Mouse (Mus musculus): ENCODE measurements around the gene Anxa8. TPM values are rescaled to one million over a fixed set of nuclear protein-coding genes. Genes with fewer than 3 reads are reported as not detected.

Anxa8 gene
- 1.2 TPM in 2 replicates for polyA plus RNA-seq (2014; fragmentation: Nextera tagmentation; extraction: Ambion mirVana)

- no peak within 1 kb of the TSS for H3K4me3 ChIP-seq (ENCODE audit: control insufficient read depth in 1 of 2, insufficient read depth in 1 of 2, low read depth in 1 of 2, low read length in 2 of 2)
- no peak within 1 kb of the TSS for H3K27ac ChIP-seq (replicated peaks in 1 of 2; ENCODE audit: control insufficient read depth in 1 of 2, insufficient read depth in 1 of 2, low read depth in 2 of 2, low read length in 2 of 2)
- WGBS = 44% methylated on average over 4 of the region's 4 CpGs
- H3K27me3 ChIP-seq (ENCODE audit: control insufficient read depth, insufficient read depth, low read length) = no peaks in the 10 kb centered on the region
- ATAC-seq (ENCODE audit: insufficient number of reproducible peaks, insufficient read depth, low FRiP score, low read depth) = no peak
- H3K9me3 ChIP-seq (ENCODE audit: control insufficient read depth, low read length) = no peaks in the 10 kb centered on the region
- no peaks in the 10 kb centered on the region for H3K36me3 ChIP-seq (ENCODE audit: control insufficient read depth, insufficient read depth, low read length)
- H3K4me2 ChIP-seq (ENCODE audit: low read length) = no peak within 1 kb of the TSS
- no peak within 1 kb of the TSS for H3K9ac ChIP-seq (ENCODE audit: low read length)
- no peaks in the 10 kb centered on the region for H3K4me1 ChIP-seq (ENCODE audit: control insufficient read depth in 2 of 2, insufficient read depth in 2 of 2, low read length in 2 of 2)
These were observed at the start of gene Anxa8 for GRCm38 (mm10) chr14:34085731-34086130. TSS of gene Anxa8 (plus strand) at chr14:34085981.

- no peak overlapping the region for H3K4me2 ChIP-seq (ENCODE audit: low read length)
These were observed 44.5 kb upstream of the Anxa8 start for GRCm38 (mm10) chr14:34041241-34041640.

GRCm38 (mm10) chr14:34043341-34043740 lies 42.4 kb upstream of the Anxa8 start:
- 35% methylated on average over 3 of the region's 3 CpGs for WGBS
- no peaks in the 10 kb centered on the region for H3K36me3 ChIP-seq (ENCODE audit: control insufficient read depth, insufficient read depth, low read length)
- H3K4me2 ChIP-seq (ENCODE audit: low read length) = no peak overlapping the region
- H3K9me3 ChIP-seq (ENCODE audit: control insufficient read depth, low read length) = no peaks in the 10 kb centered on the region
- H3K4me3 ChIP-seq (ENCODE audit: control insufficient read depth in 1 of 2, insufficient read depth in 1 of 2, low read depth in 1 of 2, low read length in 2 of 2) = no peak overlapping the region
- no peak overlapping the region for H3K9ac ChIP-seq (ENCODE audit: low read length)
- H3K27ac ChIP-seq (replicated peaks in 1 of 2; ENCODE audit: control insufficient read depth in 1 of 2, insufficient read depth in 1 of 2, low read depth in 2 of 2, low read length in 2 of 2) = no peak overlapping the region
- no peaks in the 10 kb centered on the region for H3K27me3 ChIP-seq (ENCODE audit: control insufficient read depth, insufficient read depth, low read length)
- ATAC-seq (ENCODE audit: insufficient number of reproducible peaks, insufficient read depth, low FRiP score, low read depth) = no peak
- H3K4me1 ChIP-seq (ENCODE audit: control insufficient read depth in 2 of 2, insufficient read depth in 2 of 2, low read length in 2 of 2) = no peaks in the 10 kb centered on the region

More at GRCm38 (mm10) chr14:34041241-34041640, 44.5 kb upstream of the Anxa8 start:
- WGBS = 69% methylated on average over 4 of the region's 4 CpGs
- H3K9ac ChIP-seq (ENCODE audit: low read length) = no peak overlapping the region
- ATAC-seq (ENCODE audit: insufficient number of reproducible peaks, insufficient read depth, low FRiP score, low read depth) = no peak
- H3K27ac ChIP-seq (replicated peaks in 1 of 2; ENCODE audit: control insufficient read depth in 1 of 2, insufficient read depth in 1 of 2, low read depth in 2 of 2, low read length in 2 of 2) = no peak overlapping the region
- no peak overlapping the region for H3K4me3 ChIP-seq (ENCODE audit: control insufficient read depth in 1 of 2, insufficient read depth in 1 of 2, low read depth in 1 of 2, low read length in 2 of 2)
- H3K4me1 ChIP-seq (ENCODE audit: control insufficient read depth in 2 of 2, insufficient read depth in 2 of 2, low read length in 2 of 2) = no peaks in the 10 kb centered on the region
- H3K9me3 ChIP-seq (ENCODE audit: control insufficient read depth, low read length) = no peaks in the 10 kb centered on the region
- H3K27me3 ChIP-seq (ENCODE audit: control insufficient read depth, insufficient read depth, low read length) = no peaks in the 10 kb centered on the region
- H3K36me3 ChIP-seq (ENCODE audit: control insufficient read depth, insufficient read depth, low read length) = no peaks in the 10 kb centered on the region

- no peaks in the 10 kb centered on the region for H3K4me1 ChIP-seq (ENCODE audit: control insufficient read depth in 2 of 2, insufficient read depth in 2 of 2, low read length in 2 of 2)
- no peak for ATAC-seq (ENCODE audit: insufficient number of reproducible peaks, insufficient read depth, low FRiP score, low read depth)
- H3K4me2 ChIP-seq (ENCODE audit: low read length) = no peak overlapping the region
- H3K36me3 ChIP-seq (ENCODE audit: control insufficient read depth, insufficient read depth, low read length) = no peaks in the 10 kb centered on the region
- 63% methylated on average over 5 of the region's 5 CpGs for WGBS
- H3K9me3 ChIP-seq (ENCODE audit: control insufficient read depth, low read length) = no peaks in the 10 kb centered on the region
- no peaks in the 10 kb centered on the region for H3K27me3 ChIP-seq (ENCODE audit: control insufficient read depth, insufficient read depth, low read length)
- no peak overlapping the region for H3K27ac ChIP-seq (replicated peaks in 1 of 2; ENCODE audit: control insufficient read depth in 1 of 2, insufficient read depth in 1 of 2, low read depth in 2 of 2, low read length in 2 of 2)
- no peak overlapping the region for H3K9ac ChIP-seq (ENCODE audit: low read length)
- H3K4me3 ChIP-seq (ENCODE audit: control insufficient read depth in 1 of 2, insufficient read depth in 1 of 2, low read depth in 1 of 2, low read length in 2 of 2) = no peak overlapping the region
These were observed 35.5 kb upstream of the Anxa8 start for GRCm38 (mm10) chr14:34050101-34050779.

GRCm38 (mm10) chr14:34052516-34052915 lies 33.3 kb upstream of the Anxa8 start, which contains the start of gene Antxrl:
TSS of gene Antxrl (plus strand) at chr14:34052707.
- ATAC-seq (ENCODE audit: insufficient number of reproducible peaks, insufficient read depth, low FRiP score, low read depth) = no peak
- 84% methylated on average over 6 of the region's 6 CpGs for WGBS
- H3K36me3 ChIP-seq (ENCODE audit: control insufficient read depth, insufficient read depth, low read length) = no peaks in the 10 kb centered on the region
- no peak within 1 kb of the TSS for H3K9ac ChIP-seq (ENCODE audit: low read length)
- H3K27me3 ChIP-seq (ENCODE audit: control insufficient read depth, insufficient read depth, low read length) = no peaks in the 10 kb centered on the region
- H3K27ac ChIP-seq (replicated peaks in 1 of 2; ENCODE audit: control insufficient read depth in 1 of 2, insufficient read depth in 1 of 2, low read depth in 2 of 2, low read length in 2 of 2) = no peak within 1 kb of the TSS
- H3K9me3 ChIP-seq (ENCODE audit: control insufficient read depth, low read length) = no peaks in the 10 kb centered on the region
- H3K4me2 ChIP-seq (ENCODE audit: low read length) = no peak within 1 kb of the TSS
- H3K4me3 ChIP-seq (ENCODE audit: control insufficient read depth in 1 of 2, insufficient read depth in 1 of 2, low read depth in 1 of 2, low read length in 2 of 2) = no peak within 1 kb of the TSS
- no peaks in the 10 kb centered on the region for H3K4me1 ChIP-seq (ENCODE audit: control insufficient read depth in 2 of 2, insufficient read depth in 2 of 2, low read length in 2 of 2)

GRCm38 (mm10) chr14:34071665-34072064 lies 14.1 kb upstream of the Anxa8 start:
- Histone ChIP-seq H3K4me1 (ENCODE audit: control insufficient read depth in 2 of 2, insufficient read depth in 2 of 2, low read length in 2 of 2) (peaks cover 6 to 9% of the 10 kb centered on the region in 2 experiments), H3K27me3 (ENCODE audit: control insufficient read depth, insufficient read depth, low read length) (no peaks in the 10 kb centered on the region), H3K36me3 (ENCODE audit: control insufficient read depth, insufficient read depth, low read length) (no peaks in the 10 kb centered on the region), H3K27ac (replicated peaks in 1 of 2; ENCODE audit: control insufficient read depth in 1 of 2, insufficient read depth in 1 of 2, low read depth in 2 of 2, low read length in 2 of 2) (no peak overlapping the region), H3K4me2 (ENCODE audit: low read length) (no peak overlapping the region), H3K9me3 (ENCODE audit: control insufficient read depth, low read length) (no peaks in the 10 kb centered on the region), H3K4me3 (ENCODE audit: control insufficient read depth in 1 of 2, insufficient read depth in 1 of 2, low read depth in 1 of 2, low read length in 2 of 2) (no peak overlapping the region), H3K9ac (ENCODE audit: low read length) (no peak overlapping the region)
- 63% methylated on average over 6 of the region's 6 CpGs for WGBS
- no peak for ATAC-seq (ENCODE audit: insufficient number of reproducible peaks, insufficient read depth, low FRiP score, low read depth)

GRCm38 (mm10) chr14:34075346-34075745 lies 10.4 kb upstream of the Anxa8 start:
- no peak for ATAC-seq (ENCODE audit: insufficient number of reproducible peaks, insufficient read depth, low FRiP score, low read depth)
- H3K4me3 ChIP-seq (ENCODE audit: control insufficient read depth in 1 of 2, insufficient read depth in 1 of 2, low read depth in 1 of 2, low read length in 2 of 2) = no peak overlapping the region

GRCm38 (mm10) chr14:34077222-34077621 lies 8.6 kb upstream of the Anxa8 start:
- no peak for ATAC-seq (ENCODE audit: insufficient number of reproducible peaks, insufficient read depth, low FRiP score, low read depth)
- Histone ChIP-seq H3K4me3 (ENCODE audit: control insufficient read depth in 1 of 2, insufficient read depth in 1 of 2, low read depth in 1 of 2, low read length in 2 of 2) (no peak overlapping the region), H3K27me3 (ENCODE audit: control insufficient read depth, insufficient read depth, low read length) (no peaks in the 10 kb centered on the region), H3K4me1 (ENCODE audit: control insufficient read depth in 2 of 2, insufficient read depth in 2 of 2, low read length in 2 of 2) (peaks cover 4 to 10% of the 10 kb centered on the region in 2 experiments), H3K9ac (ENCODE audit: low read length) (no peak overlapping the region), H3K27ac (replicated peaks in 1 of 2; ENCODE audit: control insufficient read depth in 1 of 2, insufficient read depth in 1 of 2, low read depth in 2 of 2, low read length in 2 of 2) (no peak overlapping the region), H3K4me2 (ENCODE audit: low read length) (no peak overlapping the region), H3K36me3 (ENCODE audit: control insufficient read depth, insufficient read depth, low read length) (no peaks in the 10 kb centered on the region), H3K9me3 (ENCODE audit: control insufficient read depth, low read length) (no peaks in the 10 kb centered on the region)
- 81% methylated on average over 5 of the region's 5 CpGs for WGBS

More at GRCm38 (mm10) chr14:34075346-34075745, 10.4 kb upstream of the Anxa8 start:
- H3K27ac ChIP-seq (replicated peaks in 1 of 2; ENCODE audit: control insufficient read depth in 1 of 2, insufficient read depth in 1 of 2, low read depth in 2 of 2, low read length in 2 of 2) = no peak overlapping the region
- H3K4me1 ChIP-seq (ENCODE audit: control insufficient read depth in 2 of 2, insufficient read depth in 2 of 2, low read length in 2 of 2) = peaks cover 6 to 13% of the 10 kb centered on the region in 2 experiments
- no peaks in the 10 kb centered on the region for H3K36me3 ChIP-seq (ENCODE audit: control insufficient read depth, insufficient read depth, low read length)
- no peaks in the 10 kb centered on the region for H3K9me3 ChIP-seq (ENCODE audit: control insufficient read depth, low read length)
- no peak overlapping the region for H3K9ac ChIP-seq (ENCODE audit: low read length)
- H3K4me2 ChIP-seq (ENCODE audit: low read length) = no peak overlapping the region
- 31% methylated on average over 4 of the region's 4 CpGs for WGBS
- no peaks in the 10 kb centered on the region for H3K27me3 ChIP-seq (ENCODE audit: control insufficient read depth, insufficient read depth, low read length)
